Mouse (Mus musculus) splenic B cell, adult 2 months (primary cell): ENCODE measurements around the gene Nr3c2.

Experiments used
- DNase-seq: peaks from one replicate; pipeline ENCODE4 v3.0.0-alpha.2; 2011; ENCODE audit warnings: low read depth, low spot score
- H3K27me3 ChIP-seq: 2 replicates; pipeline ENCODE4 v1.6.1; 2012; ENCODE audit warnings: mild to moderate bottlenecking, low read length, moderate library complexity, mixed read lengths; ENCODE audit not compliant: control insufficient read depth, poor library complexity, insufficient read depth, severe bottlenecking
- H3K36me3 ChIP-seq: 2 replicates; pipeline ENCODE4 v1.6.1; 2012; ENCODE audit warnings: mild to moderate bottlenecking, low read length, moderate library complexity, mixed read lengths; ENCODE audit not compliant: control insufficient read depth, poor library complexity, insufficient read depth, severe bottlenecking

Nr3c2 gene

GRCm38 (mm10) chr8:77254466-77254865 lies 355.2 kb downstream of the Nr3c2 start:
- no peaks in the 10 kb centered on the region for H3K36me3 ChIP-seq
- DNase-seq, result no peak
- no peaks in the 10 kb centered on the region for H3K27me3 ChIP-seq

- no peak for DNase-seq
- Histone ChIP-seq H3K27me3 (no peaks in the 10 kb centered on the region), H3K36me3 (no peaks in the 10 kb centered on the region)
Measured at GRCm38 (mm10) chr8:77256450-77257084, 357.3 kb downstream of the Nr3c2 start.

- no peaks in the 10 kb centered on the region for H3K27me3 ChIP-seq
- H3K36me3 ChIP-seq, result no peaks in the 10 kb centered on the region
- no peak for DNase-seq
Measured at GRCm38 (mm10) chr8:77257085-77257451, 357.8 kb downstream of the Nr3c2 start.

- no peak for DNase-seq
- Histone ChIP-seq H3K36me3 (no peaks in the 10 kb centered on the region), H3K27me3 (no peaks in the 10 kb centered on the region)
Measured at GRCm38 (mm10) chr8:77261215-77261614, 362.0 kb downstream of the Nr3c2 start.

GRCm38 (mm10) chr8:77262216-77263009 lies 363.2 kb downstream of the Nr3c2 start:
- DNase-seq, result no peak
- Histone ChIP-seq H3K36me3 (no peaks in the 10 kb centered on the region), H3K27me3 (no peaks in the 10 kb centered on the region)

GRCm38 (mm10) chr8:77267941-77268405 lies 368.7 kb downstream of the Nr3c2 start:
- H3K36me3 ChIP-seq, result no peaks in the 10 kb centered on the region
- DNase-seq, result no peak
- no peaks in the 10 kb centered on the region for H3K27me3 ChIP-seq

GRCm38 (mm10) chr8:77272136-77272535 lies 372.9 kb downstream of the Nr3c2 start:
- Histone ChIP-seq H3K36me3 (no peaks in the 10 kb centered on the region), H3K27me3 (no peaks in the 10 kb centered on the region)
- no peak for DNase-seq

- no peaks in the 10 kb centered on the region for H3K36me3 ChIP-seq
- DNase-seq, result no peak
- H3K27me3 ChIP-seq, result no peaks in the 10 kb centered on the region
Measured at GRCm38 (mm10) chr8:77275571-77275970, 376.3 kb downstream of the Nr3c2 start.

GRCm38 (mm10) chr8:77276827-77277226 lies 377.6 kb downstream of the Nr3c2 start:
- no peaks in the 10 kb centered on the region for H3K27me3 ChIP-seq
- DNase-seq, result no peak
- no peaks in the 10 kb centered on the region for H3K36me3 ChIP-seq

GRCm38 (mm10) chr8:77278246-77278645 lies 379.0 kb downstream of the Nr3c2 start:
- DNase-seq, result no peak
- Histone ChIP-seq H3K27me3 (no peaks in the 10 kb centered on the region), H3K36me3 (no peaks in the 10 kb centered on the region)

GRCm38 (mm10) chr8:77279977-77280376 lies 380.7 kb downstream of the Nr3c2 start:
- Histone ChIP-seq H3K36me3 (no peaks in the 10 kb centered on the region), H3K27me3 (no peaks in the 10 kb centered on the region)
- DNase-seq, result no peak

- Histone ChIP-seq H3K36me3 (no peaks in the 10 kb centered on the region), H3K27me3 (no peaks in the 10 kb centered on the region)
- DNase-seq, result no peak
Measured at GRCm38 (mm10) chr8:77282605-77283236, 383.5 kb downstream of the Nr3c2 start.

GRCm38 (mm10) chr8:77284473-77284872 lies 385.2 kb downstream of the Nr3c2 start:
- Histone ChIP-seq H3K27me3 (no peaks in the 10 kb centered on the region), H3K36me3 (no peaks in the 10 kb centered on the region)
- DNase-seq, result no peak

GRCm38 (mm10) chr8:77288065-77288464 lies 388.8 kb downstream of the Nr3c2 start:
- Histone ChIP-seq H3K27me3 (no peaks in the 10 kb centered on the region), H3K36me3 (no peaks in the 10 kb centered on the region)
- DNase-seq, result no peak

- no peak for DNase-seq
- no peaks in the 10 kb centered on the region for H3K27me3 ChIP-seq
- no peaks in the 10 kb centered on the region for H3K36me3 ChIP-seq
Measured at GRCm38 (mm10) chr8:77288492-77288891, 389.2 kb downstream of the Nr3c2 start.
